Mouse (Mus musculus) brain, embryonic 14.5 days (tissue): ENCODE measurements at regions not wholly inside any gene's neighbourhood (a gene's known extent, or its start where the extent isn't known, plus 50 kb on each side); places are given as distances from the start of the nearest gene placed in this dataset.

Experiments used
- DNase-seq: peaks from one replicate; pipeline ENCODE4 v3.0.0-alpha.2; 2011; ENCODE audit warnings: low read depth
- CTCF ChIP-seq: fragments of 200-500 bp; IDR thresholded peaks from 2 replicates; pipeline ENCODE4 v1.5.1; 2012; ENCODE audit warnings: inconsistent platforms, mild to moderate bottlenecking, moderate library complexity, borderline replicate concordance; ENCODE audit not compliant: insufficient read depth, insufficient read length; ENCODE audit errors: extremely low read depth
- POLR2A ChIP-seq: fragments of 200-500 bp; IDR thresholded peaks from 2 replicates; pipeline ENCODE4 v1.6.1; 2012; ENCODE audit warnings: mild to moderate bottlenecking, inconsistent platforms, borderline replicate concordance; ENCODE audit not compliant: poor library complexity, insufficient read depth, insufficient read length, severe bottlenecking; ENCODE audit errors: extremely low read depth

- DNase-seq: peak; percentile 44
- no peak for TF ChIP-seq CTCF
- no peak for TF ChIP-seq POLR2A
Measured at GRCm38 (mm10) chr3:112846019-112846418, 412.6 kb downstream of the Amy2a5 start.
